Mouse (Mus musculus): ENCODE results near the gene Mki67. TPM values are rescaled to one million over a fixed set of nuclear protein-coding genes. Genes with fewer than 3 reads are reported as not detected.

The Mki67 gene
- polyA plus RNA-seq, 1 experiment = 22.2 TPM

DNA sequence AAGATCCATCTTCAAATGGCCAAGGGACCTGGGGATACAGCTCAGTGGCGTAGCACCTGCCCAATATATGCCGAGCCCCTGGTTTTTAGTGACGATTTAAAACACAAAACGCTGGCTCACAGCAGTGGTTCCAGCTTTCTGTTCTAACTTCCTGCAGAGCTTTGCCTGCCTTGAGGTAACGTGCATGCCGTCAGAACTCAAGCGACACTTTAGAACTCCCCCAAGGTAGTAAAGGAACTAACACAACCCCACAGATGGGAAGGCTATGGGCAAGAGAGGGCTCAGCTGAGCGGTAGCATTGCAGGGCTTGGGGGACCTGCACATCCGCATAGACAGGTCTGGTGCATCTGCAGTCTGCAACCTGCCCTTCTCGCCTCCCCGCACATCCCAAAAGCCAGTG, 63.4 kb downstream of the Mki67 start:
- TF ChIP-seq GATA1 (IDR thresholded peaks at IDR 0.05; ENCODE audit: low read length) = no peak

DNA sequence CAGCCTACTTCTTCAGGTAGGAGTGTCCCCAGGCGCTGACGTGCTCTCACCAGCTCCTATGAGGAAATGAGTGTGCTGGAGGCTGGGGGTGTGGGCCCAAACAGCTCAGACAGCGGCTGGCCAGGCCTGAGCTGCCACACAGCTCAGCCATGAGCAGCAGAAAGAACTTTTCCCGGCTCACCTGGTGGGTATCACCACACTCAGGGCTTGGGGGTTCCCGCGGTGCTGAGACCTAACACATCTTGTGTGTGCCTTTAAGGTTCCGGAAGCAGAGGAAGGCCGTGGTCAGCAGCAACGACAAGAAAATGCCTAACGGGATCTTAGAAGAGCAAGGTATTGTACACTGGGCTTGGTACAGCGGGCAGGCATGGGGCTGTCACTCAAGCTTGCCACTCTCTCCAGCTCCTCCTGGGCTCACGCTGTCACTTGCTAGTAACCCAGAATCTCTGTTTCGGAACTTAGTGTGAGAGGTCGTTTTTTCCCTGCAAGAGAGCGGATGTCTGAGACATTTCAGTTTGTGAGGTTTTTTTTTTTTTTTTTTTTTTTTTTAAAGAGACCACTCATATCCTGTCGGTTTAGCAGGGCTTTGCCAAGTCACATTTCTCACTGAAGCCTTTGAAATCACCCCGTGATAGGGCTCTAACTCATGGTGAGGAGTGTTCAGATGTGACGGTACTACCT, 64.2 kb downstream of the Mki67 start:
- no peak for TF ChIP-seq GATA1 (IDR thresholded peaks at IDR 0.05; ENCODE audit: low read length)

DNA sequence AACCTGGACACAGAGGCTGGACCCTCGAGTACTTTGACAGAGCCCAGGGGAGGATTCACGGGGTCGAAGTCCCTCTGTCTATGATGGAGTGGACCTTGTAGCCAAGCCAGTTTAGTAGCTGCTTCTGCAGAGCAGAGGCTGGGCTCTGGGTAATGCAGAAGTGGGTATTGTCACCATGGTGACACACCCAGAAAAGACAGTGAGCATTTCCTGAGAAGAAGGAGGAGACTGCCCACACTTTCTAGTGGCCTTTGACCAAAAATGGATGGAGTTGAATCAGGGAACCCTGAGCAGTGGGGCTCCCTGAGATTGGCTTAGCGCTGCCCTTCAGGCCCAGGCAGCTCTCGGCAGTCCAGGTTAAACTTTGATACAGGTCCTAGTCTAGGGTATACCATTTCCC, 66.1 kb downstream of the Mki67 start:
- no peak for TF ChIP-seq GATA1 (IDR thresholded peaks at IDR 0.05; ENCODE audit: low read length)

- no peak for TF ChIP-seq GATA1 (IDR thresholded peaks at IDR 0.05; ENCODE audit: low read length)
These were observed 66.9 kb downstream of the Mki67 start for GRCm38 (mm10) chr7:135649306-135649705.

DNA sequence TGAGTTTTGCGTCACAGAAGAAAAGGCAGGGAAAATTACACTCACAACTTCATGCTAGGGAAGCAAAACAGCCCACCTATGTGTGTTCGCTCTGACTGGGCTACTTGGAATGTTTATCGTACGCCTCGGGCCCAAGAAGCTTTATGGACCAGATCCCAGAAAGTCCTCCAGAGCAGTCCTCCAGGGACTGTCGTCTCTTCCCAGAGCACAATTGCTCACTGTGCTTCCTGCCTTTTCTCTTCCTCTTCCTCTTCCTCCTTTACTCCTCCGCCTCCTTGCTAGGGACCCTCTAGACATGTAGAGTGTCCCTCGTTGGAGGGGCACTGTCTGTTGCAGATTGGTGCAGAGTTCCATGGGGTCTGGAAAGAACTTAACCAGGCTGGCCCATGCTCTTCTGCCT, 67.3 kb downstream of the Mki67 start:
- TF ChIP-seq GATA1 (IDR thresholded peaks at IDR 0.05; ENCODE audit: low read length) = no peak

GRCm38 (mm10) chr7:135646976-135647375, 69.2 kb downstream of the Mki67 start:
- no peak for TF ChIP-seq GATA1 (IDR thresholded peaks at IDR 0.05; ENCODE audit: low read length)

DNA sequence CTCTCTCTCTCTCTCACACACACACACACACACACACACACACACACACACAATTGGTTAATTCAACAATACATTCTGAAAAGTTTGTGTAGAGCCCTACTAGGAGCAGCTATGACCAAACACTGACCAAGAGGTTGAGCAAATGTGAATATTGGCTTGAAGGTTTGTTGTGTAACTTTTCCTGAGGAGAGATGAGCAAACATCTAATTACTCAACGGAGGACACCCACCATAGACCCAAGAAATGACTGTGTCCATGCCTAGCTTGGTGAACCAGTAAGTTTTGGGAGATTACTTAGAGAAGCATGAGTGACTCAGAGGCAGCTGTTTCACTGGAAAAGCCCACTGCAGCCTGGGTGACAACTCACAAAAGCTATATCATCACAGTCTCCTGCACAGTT, 71.7 kb downstream of the Mki67 start:
- TF ChIP-seq GATA1 (IDR thresholded peaks at IDR 0.05; ENCODE audit: low read length) = no peak

- TF ChIP-seq GATA1 (IDR thresholded peaks at IDR 0.05; ENCODE audit: low read length) = no peak
These were observed 74.3 kb downstream of the Mki67 start for GRCm38 (mm10) chr7:135641698-135642507.

Other genes with a start within 250 kb of the Mki67 start
- not detected in 2 replicates for gene Clrn3, start 187.7 kb downstream of the Mki67 start, polyA plus RNA-seq (2012)
- gene Ptpre, start 178.9 kb downstream of the Mki67 start, polyA plus RNA-seq (2012) = 23.2 and 25.0 TPM in 2 replicates

Measured in G1E-ER4 (cell line).